Mouse (Mus musculus): ENCODE data around the gene Rundc3a. TPM values are rescaled to one million over a fixed set of nuclear protein-coding genes. Genes with fewer than 3 reads are reported as not detected.
A peak's percentile ranks its signal among the peaks of the same experiment; 100 is the strongest.

Rundc3a gene
- polyA plus RNA-seq, 1 experiment from 2014 or later, result 1.3 TPM

GRCm38 (mm10) chr11:102392441-102393237 is 564 bp upstream of the Rundc3a start:
- Histone ChIP-seq H3K4me1 (ENCODE audit: control insufficient read depth, insufficient read depth, low read length) (peaks cover 12% of the 10 kb centered on the region), H3K4me3 (ENCODE audit: low read depth, low read length) (peak overlapping the region; percentile 43), H3K9ac (ENCODE audit: low read depth, low read length) (no peak overlapping the region), H3K9me3 (replicated peaks; ENCODE audit: control insufficient read depth, low read length) (no peaks in the 10 kb centered on the region), H3K4me2 (peak overlapping the region; percentile 96), H3K27ac (ENCODE audit: low read depth, low read length) (no peak overlapping the region), H3K27me3 (ENCODE audit: control insufficient read depth, insufficient read depth, low read length) (peaks cover 25% of the 10 kb centered on the region), H3K36me3 (ENCODE audit: control insufficient read depth, insufficient read depth, low read length) (no peaks in the 10 kb centered on the region)
- no peak for ATAC-seq (replicated peaks; ENCODE audit: insufficient number of reproducible peaks, low FRiP score, low TSS enrichment)
- WGBS (ENCODE audit: insufficient replicate concordance), result 15% methylated on average over 15 of the region's 15 CpGs

DNA sequence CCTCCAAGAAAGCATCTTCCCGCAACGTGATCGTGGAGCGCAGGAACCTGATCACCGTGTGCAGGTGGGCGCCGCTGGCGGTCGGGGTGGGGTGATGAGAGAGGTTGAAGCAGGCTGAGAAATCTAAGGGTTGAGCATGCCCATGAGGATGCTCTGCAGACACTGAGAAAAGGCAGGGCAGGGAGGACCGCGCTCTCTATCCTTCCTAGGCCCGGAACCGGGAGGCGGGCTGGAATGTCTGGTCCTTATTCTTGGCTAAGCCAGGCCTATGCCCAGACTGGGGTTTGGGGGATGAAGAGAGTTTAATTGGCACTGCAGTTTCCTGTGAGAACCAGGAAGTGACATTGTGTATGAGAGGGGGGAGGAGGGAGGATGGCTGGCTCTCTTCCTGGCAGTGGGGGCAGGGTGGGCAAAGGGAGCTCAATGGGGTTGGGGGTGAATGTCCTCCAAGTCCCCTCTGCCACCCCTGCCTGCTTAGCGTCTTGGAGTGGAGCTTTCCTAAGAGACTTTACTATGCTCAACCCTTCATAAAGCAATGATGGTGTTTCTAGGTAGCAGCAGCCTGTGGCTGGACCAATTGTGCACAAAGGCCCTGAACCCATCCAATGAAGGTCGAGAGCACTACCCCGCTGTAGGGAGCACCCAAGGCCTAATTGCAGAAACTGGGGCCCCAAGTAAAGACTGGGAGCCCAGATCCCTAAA is 667 bp downstream of the Rundc3a start:
- Histone ChIP-seq H3K9ac (ENCODE audit: low read depth, low read length) (no peak overlapping the region), H3K27ac (ENCODE audit: low read depth, low read length) (no peak overlapping the region), H3K4me2 (peak overlapping the region; percentile 96), H3K4me3 (ENCODE audit: low read depth, low read length) (peak overlapping the region; percentile 43), H3K4me1 (ENCODE audit: control insufficient read depth, insufficient read depth, low read length) (peaks cover 12% of the 10 kb centered on the region), H3K9me3 (replicated peaks; ENCODE audit: control insufficient read depth, low read length) (no peaks in the 10 kb centered on the region), H3K36me3 (ENCODE audit: control insufficient read depth, insufficient read depth, low read length) (no peaks in the 10 kb centered on the region), H3K27me3 (ENCODE audit: control insufficient read depth, insufficient read depth, low read length) (peaks cover 37% of the 10 kb centered on the region)
- ATAC-seq (replicated peaks; ENCODE audit: insufficient number of reproducible peaks, low FRiP score, low TSS enrichment), result no peak
- WGBS (ENCODE audit: insufficient replicate concordance), result 11% methylated on average over 17 of the region's 17 CpGs

DNA sequence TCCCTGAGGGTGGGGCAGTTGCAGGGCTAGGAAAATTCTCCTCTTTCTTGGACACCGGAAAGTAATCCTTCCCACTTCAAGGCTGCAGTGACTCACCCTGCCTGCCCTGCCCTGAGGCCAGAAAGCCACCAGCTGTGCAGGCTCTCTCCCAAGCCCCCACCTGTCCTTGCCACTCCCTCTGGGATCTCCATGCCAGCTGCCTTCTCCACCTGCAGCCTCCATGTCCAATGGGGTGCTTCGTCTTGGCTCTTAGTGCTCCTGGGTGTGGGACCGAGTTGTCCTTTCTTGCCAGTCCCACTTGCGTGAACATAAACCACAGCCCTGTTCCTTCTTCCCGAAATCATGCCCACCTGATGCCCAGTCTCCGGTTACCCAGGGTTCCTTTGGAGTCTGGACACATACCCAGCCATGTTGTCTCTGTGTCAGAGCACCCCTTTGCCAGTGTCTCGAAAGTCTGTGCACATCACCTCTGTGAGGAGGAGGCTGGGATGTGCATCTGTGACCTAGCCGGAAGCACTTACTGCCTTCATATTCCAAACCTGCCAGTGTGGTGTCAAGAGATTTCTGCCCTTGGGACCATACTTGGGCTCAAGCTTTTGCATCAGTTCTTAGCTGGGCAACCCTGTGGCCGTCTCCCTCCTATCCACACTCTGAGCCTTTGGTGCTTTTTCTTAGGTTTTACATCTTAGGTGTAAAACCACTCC is 1.4 kb downstream of the Rundc3a start:
- peaks cover 14% of the 10 kb centered on the region for H3K4me1 ChIP-seq (ENCODE audit: control insufficient read depth, insufficient read depth, low read length)
- peaks cover 44% of the 10 kb centered on the region for H3K27me3 ChIP-seq (ENCODE audit: control insufficient read depth, insufficient read depth, low read length)
- ATAC-seq (replicated peaks; ENCODE audit: insufficient number of reproducible peaks, low FRiP score, low TSS enrichment), result no peak
- H3K27ac ChIP-seq (ENCODE audit: low read depth, low read length), result no peak overlapping the region
- H3K4me2 ChIP-seq, result no peak overlapping the region
- 79% methylated on average over 9 of the region's 9 CpGs for WGBS (ENCODE audit: insufficient replicate concordance)
- H3K36me3 ChIP-seq (ENCODE audit: control insufficient read depth, insufficient read depth, low read length), result no peaks in the 10 kb centered on the region
- H3K4me3 ChIP-seq (ENCODE audit: low read depth, low read length), result no peak overlapping the region
- H3K9ac ChIP-seq (ENCODE audit: low read depth, low read length), result no peak overlapping the region
- H3K9me3 ChIP-seq (replicated peaks; ENCODE audit: control insufficient read depth, low read length), result no peaks in the 10 kb centered on the region

DNA sequence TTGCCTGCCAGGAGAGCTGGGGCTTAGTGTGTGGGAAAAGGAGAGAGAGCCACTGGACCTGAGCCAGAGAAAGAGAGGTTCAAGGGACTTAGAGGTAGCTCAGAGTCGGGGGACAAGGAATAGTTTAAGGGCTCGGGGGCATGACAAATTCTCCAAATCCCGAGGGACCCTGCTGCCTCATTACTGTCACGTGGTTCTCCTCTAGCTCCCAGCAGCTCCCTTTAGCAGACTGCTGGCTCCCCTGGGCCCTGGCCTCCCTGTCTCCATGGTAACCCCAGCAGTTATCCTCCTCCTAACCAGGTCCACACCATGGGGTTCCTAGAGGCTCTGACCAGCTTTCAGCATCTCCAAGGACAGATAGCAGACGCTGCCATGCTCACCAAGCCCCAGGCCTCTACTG is 2.0 kb downstream of the Rundc3a start:
- no peak overlapping the region for H3K4me3 ChIP-seq (ENCODE audit: low read depth, low read length)
- ATAC-seq (replicated peaks; ENCODE audit: insufficient number of reproducible peaks, low FRiP score, low TSS enrichment), result no peak
- no peak overlapping the region for H3K4me2 ChIP-seq
- H3K9ac ChIP-seq (ENCODE audit: low read depth, low read length), result no peak overlapping the region
- 3% methylated on average over 5 of the region's 5 CpGs for WGBS (ENCODE audit: insufficient replicate concordance)
- H3K27ac ChIP-seq (ENCODE audit: low read depth, low read length), result no peak overlapping the region
- no peaks in the 10 kb centered on the region for H3K36me3 ChIP-seq (ENCODE audit: control insufficient read depth, insufficient read depth, low read length)
- peaks cover 51% of the 10 kb centered on the region for H3K27me3 ChIP-seq (ENCODE audit: control insufficient read depth, insufficient read depth, low read length)
- no peaks in the 10 kb centered on the region for H3K9me3 ChIP-seq (replicated peaks; ENCODE audit: control insufficient read depth, low read length)
- H3K4me1 ChIP-seq (ENCODE audit: control insufficient read depth, insufficient read depth, low read length), result peaks cover 16% of the 10 kb centered on the region

DNA sequence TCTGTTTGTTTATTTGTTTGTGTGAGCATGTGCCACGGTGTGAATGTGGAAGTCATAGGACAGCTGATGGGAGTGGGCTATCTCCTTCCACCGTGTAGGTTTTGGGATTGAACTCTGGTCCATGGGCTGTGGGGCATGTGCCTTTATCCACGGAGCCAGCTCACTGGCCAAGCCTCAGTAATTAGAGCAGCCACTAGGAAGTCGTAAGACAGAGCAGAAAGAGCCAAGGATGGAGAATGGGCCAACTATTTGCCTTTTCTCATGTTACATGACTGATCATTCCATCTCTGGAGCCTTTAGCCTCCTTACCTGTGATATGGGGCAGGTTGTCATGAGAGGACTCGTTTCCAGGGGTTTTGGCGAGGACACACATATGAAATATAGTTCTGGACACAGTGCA is 3.1 kb downstream of the Rundc3a start:
- 55% methylated on average over 6 of the region's 6 CpGs for WGBS (ENCODE audit: insufficient replicate concordance)
- no peak overlapping the region for H3K27ac ChIP-seq (ENCODE audit: low read depth, low read length)
- no peaks in the 10 kb centered on the region for H3K9me3 ChIP-seq (replicated peaks; ENCODE audit: control insufficient read depth, low read length)
- no peak overlapping the region for H3K9ac ChIP-seq (ENCODE audit: low read depth, low read length)
- H3K27me3 ChIP-seq (ENCODE audit: control insufficient read depth, insufficient read depth, low read length), result peaks cover 61% of the 10 kb centered on the region
- ATAC-seq (replicated peaks; ENCODE audit: insufficient number of reproducible peaks, low FRiP score, low TSS enrichment), result no peak
- peaks cover 16% of the 10 kb centered on the region for H3K4me1 ChIP-seq (ENCODE audit: control insufficient read depth, insufficient read depth, low read length)
- H3K36me3 ChIP-seq (ENCODE audit: control insufficient read depth, insufficient read depth, low read length), result no peaks in the 10 kb centered on the region
- H3K4me2 ChIP-seq, result no peak overlapping the region
- H3K4me3 ChIP-seq (ENCODE audit: low read depth, low read length), result no peak overlapping the region

DNA sequence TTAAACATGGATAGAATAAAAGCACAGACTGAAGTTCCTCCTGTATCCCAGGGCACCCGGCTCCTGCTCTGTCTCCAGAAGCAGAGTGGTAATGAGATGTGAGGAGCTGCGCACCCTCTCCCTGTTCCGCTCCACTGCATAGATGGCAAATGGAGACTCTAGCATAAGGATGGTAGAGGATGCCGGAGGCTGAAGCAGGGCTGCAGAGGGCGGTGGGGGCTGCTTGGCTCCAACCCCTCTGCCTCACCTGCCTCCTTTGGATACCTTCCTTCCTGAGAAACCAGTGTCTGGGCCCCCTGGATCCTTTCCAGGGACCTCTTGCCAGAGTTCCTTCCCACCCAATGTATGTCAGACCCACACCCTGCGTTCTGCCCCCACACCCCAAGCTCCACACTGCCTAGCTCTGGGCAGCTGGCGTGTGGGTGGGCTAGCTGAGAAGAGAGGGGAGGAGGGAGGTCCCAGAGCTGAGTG is 3.5 kb downstream of the Rundc3a start:
- H3K9me3 ChIP-seq (replicated peaks; ENCODE audit: control insufficient read depth, low read length), result no peaks in the 10 kb centered on the region
- H3K4me3 ChIP-seq (ENCODE audit: low read depth, low read length), result no peak overlapping the region
- no peak overlapping the region for H3K27ac ChIP-seq (ENCODE audit: low read depth, low read length)
- no peak overlapping the region for H3K9ac ChIP-seq (ENCODE audit: low read depth, low read length)
- H3K4me1 ChIP-seq (ENCODE audit: control insufficient read depth, insufficient read depth, low read length), result peaks cover 16% of the 10 kb centered on the region
- H3K27me3 ChIP-seq (ENCODE audit: control insufficient read depth, insufficient read depth, low read length), result peaks cover 62% of the 10 kb centered on the region
- no peak for ATAC-seq (replicated peaks; ENCODE audit: insufficient number of reproducible peaks, low FRiP score, low TSS enrichment)
- 78% methylated on average over 7 of the region's 7 CpGs for WGBS (ENCODE audit: insufficient replicate concordance)
- no peak overlapping the region for H3K4me2 ChIP-seq
- no peaks in the 10 kb centered on the region for H3K36me3 ChIP-seq (ENCODE audit: control insufficient read depth, insufficient read depth, low read length)

DNA sequence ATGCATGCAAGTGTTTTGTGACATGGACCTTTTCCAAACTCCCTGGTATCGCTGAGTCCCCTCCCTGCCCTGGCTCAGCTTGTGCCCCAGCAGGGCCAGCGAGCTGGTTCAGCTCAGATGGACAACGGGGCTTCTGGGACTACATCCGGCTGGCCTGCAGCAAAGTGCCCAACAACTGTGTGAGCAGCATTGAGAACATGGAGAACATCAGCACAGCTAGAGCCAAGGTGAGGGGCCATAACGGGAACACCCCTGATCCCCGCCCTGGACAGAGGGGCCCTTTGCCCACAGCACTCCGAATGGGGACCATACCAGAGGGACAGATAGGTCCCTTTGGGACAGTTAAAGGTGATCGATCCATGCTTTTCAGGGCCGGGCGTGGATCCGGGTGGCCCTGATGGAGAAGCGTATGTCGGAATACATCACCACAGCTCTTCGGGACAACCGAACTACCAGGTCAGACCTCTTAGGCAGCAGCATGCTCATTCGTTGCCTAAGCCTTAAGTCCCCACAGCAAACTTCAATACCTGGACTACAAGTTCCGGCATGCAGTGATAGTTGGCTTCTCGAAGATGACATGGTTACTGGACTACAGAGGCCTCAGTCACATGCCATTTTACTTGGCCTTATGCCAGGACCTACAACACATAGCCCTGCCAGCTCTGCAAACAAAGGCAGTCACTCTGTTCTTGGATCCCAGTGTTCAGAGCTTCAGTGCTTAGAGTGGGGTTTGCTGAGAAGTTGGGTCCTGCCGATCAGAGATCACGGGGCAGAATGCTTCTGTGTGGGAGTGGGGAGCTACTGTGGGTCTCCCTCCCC is 5.0 kb downstream of the Rundc3a start:
- Histone ChIP-seq H3K4me3 (ENCODE audit: low read depth, low read length) (no peak overlapping the region), H3K9ac (ENCODE audit: low read depth, low read length) (no peak overlapping the region), H3K27ac (ENCODE audit: low read depth, low read length) (no peak overlapping the region), H3K9me3 (replicated peaks; ENCODE audit: control insufficient read depth, low read length) (no peaks in the 10 kb centered on the region), H3K4me2 (no peak overlapping the region), H3K27me3 (ENCODE audit: control insufficient read depth, insufficient read depth, low read length) (peaks cover 72% of the 10 kb centered on the region), H3K4me1 (ENCODE audit: control insufficient read depth, insufficient read depth, low read length) (peaks cover 13% of the 10 kb centered on the region), H3K36me3 (ENCODE audit: control insufficient read depth, insufficient read depth, low read length) (peaks cover 8% of the 10 kb centered on the region)
- WGBS (ENCODE audit: insufficient replicate concordance), result 70% methylated on average over 20 of the region's 20 CpGs
- ATAC-seq (replicated peaks; ENCODE audit: insufficient number of reproducible peaks, low FRiP score, low TSS enrichment), result no peak

GRCm38 (mm10) chr11:102399107-102399506 is 5.9 kb downstream of the Rundc3a start:
- WGBS (ENCODE audit: insufficient replicate concordance), result 10% methylated on average over 15 of the region's 15 CpGs
- no peak overlapping the region for H3K4me3 ChIP-seq (ENCODE audit: low read depth, low read length)
- peaks cover 15% of the 10 kb centered on the region for H3K36me3 ChIP-seq (ENCODE audit: control insufficient read depth, insufficient read depth, low read length)
- H3K4me1 ChIP-seq (ENCODE audit: control insufficient read depth, insufficient read depth, low read length), result peaks cover 7% of the 10 kb centered on the region
- no peak for ATAC-seq (replicated peaks; ENCODE audit: insufficient number of reproducible peaks, low FRiP score, low TSS enrichment)
- no peaks in the 10 kb centered on the region for H3K9me3 ChIP-seq (replicated peaks; ENCODE audit: control insufficient read depth, low read length)
- H3K4me2 ChIP-seq, result peak overlapping the region; percentile 40
- H3K27ac ChIP-seq (ENCODE audit: low read depth, low read length), result no peak overlapping the region
- peaks cover 72% of the 10 kb centered on the region for H3K27me3 ChIP-seq (ENCODE audit: control insufficient read depth, insufficient read depth, low read length)
- H3K9ac ChIP-seq (ENCODE audit: low read depth, low read length), result no peak overlapping the region

Measured in heart, embryonic 11.5 days (tissue).